Mouse (Mus musculus): ENCODE data around the gene U2af1l4. TPM values are rescaled to one million over a fixed set of nuclear protein-coding genes. Genes with fewer than 3 reads are reported as not detected.

Gene U2af1l4
- 125 and 131 TPM in 2 replicates for polyA plus RNA-seq (2012; rRNA removed)

DNA sequence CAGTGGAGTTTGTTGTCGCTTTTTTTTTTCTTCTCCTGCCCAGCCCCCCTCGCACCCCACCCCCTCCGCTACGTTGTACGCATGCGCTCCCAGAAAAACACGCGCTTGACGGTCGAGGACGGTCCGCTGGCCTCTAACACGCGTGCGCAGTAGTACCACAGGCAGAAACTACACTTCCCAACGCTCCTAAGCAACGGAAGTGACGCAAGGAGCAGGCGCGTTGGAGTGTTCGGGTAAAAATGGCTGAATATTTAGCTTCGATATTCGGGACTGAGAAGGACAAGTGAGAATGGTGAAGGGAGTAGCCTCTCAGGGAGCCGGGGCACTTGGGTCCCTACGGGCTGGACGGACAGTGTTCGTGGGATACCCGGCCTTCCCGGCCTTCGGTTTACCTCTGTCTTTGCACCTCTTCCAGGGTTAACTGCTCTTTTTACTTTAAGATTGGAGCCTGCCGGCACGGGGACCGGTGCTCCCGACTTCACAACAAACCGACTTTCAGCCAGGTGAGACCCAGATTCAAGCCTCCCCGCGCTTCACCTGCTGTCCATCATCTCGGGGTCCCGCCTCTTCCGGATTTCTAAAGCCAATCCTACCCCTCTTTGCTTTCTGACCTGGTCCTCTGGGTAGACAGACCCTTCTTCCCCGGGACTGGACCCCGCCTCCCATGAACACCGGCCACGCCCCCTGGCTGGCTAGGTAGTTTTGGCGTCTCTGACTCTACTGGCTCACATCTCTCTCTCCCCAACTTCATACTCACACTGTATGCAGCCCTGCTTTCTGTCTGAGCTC is at the start of gene U2af1l4, which contains the start of the genes Gm49396 and Psenen:
TSS of gene U2af1l4 (plus strand) at position 185 of the 789 bp plus-strand sequence.
TSS of gene Gm49396 (plus strand) at position 228 of the 789 bp plus-strand sequence.
TSS of gene Psenen (minus strand) at position 511 of the 789 bp plus-strand sequence.
- DNase-seq (ENCODE audit: extremely low spot score in 1 of 2, low spot score in 1 of 2), result peak; percentile 95 to 97

DNA sequence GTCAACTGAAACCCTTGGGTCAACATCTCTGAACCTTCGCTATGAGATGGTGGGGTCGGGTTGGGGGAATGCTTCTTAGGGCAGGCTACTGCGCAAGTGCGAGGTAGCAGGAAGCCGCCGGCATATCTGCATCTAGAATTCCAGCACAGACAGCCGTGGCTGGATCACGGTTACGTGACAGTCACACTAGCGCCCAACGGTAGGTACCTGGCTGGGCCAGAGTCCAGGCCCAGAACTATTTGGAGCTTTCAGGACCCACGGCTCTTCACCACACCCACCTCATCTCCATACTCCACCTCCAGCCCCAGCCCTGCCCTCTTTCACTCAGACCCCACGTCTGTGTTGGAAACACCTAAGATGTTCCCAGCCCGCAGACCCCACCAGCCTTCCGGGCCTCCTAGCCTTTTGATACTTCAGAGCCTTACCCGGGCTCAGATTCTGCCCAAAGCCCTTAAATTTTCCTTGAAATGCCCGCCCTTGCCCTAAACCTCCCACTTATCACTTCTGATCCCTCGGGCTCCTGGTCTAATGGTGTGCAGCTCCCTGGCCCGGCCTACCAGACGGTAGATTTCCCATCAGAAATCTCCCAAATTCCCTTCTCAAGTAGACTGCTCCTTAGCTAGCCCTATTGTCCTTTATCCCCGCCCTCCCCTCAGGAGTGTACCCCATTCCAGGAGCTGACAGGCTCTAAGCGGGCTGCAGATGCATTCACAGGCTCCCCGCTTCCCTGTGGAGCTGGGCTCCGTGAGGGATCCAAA is 47.9 kb upstream of the U2af1l4 start:
- no peak for DNase-seq (ENCODE audit: extremely low spot score in 1 of 2, low spot score in 1 of 2)

DNA sequence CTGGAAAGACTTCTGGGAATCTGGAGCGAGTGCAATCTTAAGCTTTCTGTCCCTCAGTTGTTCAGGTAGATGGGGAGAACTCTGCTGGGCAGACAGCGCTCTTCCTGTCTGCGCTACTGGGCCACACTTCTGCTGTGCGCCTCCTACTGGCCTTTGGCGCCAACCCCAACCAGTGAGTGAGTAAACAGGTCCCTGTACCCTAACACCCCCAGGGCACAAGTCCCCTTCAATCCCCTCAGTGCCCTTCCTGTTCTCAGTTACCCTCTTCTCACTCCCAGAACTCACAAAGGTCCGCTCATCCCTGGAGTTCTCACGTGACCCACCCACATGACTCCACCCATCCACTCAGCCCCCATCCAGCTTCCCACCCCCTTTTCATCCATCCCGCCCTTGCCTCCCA is 44.8 kb upstream of the U2af1l4 start:
- DNase-seq (ENCODE audit: extremely low spot score in 1 of 2, low spot score in 1 of 2), result no peak

DNA sequence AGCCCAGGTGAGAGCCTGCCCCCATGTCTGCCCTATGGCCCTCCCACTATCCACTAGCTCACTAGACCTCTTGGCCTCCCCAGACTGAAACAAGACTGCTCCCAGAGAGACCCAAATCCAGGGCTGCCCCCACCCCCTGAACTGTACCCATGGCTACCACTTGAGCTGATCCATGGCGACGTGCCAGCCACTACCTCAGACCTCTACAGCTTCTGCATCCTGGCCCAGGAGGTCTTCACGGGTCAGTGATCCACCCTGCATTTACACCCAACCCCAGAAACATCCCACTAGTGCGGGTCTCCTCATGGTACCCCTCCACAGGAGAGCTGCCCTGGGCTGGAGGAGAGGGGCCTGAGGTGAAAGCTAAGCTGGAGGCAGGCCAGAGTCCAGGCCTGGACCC is 42.7 kb upstream of the U2af1l4 start:
- no peak for DNase-seq (ENCODE audit: extremely low spot score in 1 of 2, low spot score in 1 of 2)

DNA sequence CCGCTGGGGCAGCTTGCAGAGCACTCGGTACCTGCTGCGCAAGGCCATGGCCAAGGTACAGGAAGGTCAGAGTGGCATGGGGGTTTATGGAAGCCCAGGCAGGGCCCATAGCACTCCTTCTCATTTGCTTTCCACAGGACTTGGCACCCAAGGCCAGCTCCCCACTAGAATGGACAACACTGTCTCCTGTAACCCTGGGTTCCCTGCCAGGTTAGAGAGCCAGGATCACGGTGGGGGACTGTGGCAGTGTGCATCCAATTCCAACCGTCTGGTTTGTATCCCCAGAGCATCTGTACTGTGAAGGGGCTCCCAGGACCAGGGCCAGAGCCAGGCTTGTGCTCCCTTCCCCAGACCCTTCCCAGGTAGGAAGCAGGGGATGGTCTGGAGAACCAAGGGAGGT is 42.2 kb upstream of the U2af1l4 start:
- no peak for DNase-seq (ENCODE audit: extremely low spot score in 1 of 2, low spot score in 1 of 2)

DNA sequence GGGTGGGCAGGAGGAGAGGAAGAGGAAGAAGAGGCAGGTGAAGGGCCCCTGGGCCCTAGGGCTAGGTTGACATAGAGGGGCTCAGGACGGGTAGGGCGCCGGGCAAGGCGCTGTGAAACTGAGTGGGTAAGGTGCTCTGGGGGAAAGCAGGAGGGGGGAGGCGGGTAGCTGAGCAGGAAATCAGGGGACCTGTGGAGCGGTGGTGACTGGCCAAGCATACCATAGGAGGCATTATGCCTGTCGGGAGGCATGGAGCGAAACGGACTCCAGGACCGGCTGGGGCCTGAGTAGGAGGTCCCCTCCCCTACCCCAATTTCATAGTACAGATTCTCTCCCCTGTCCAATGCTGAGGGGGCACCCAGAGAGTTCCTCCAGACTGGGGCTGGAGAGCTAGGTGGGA is 40.2 kb upstream of the U2af1l4 start:
- DNase-seq (ENCODE audit: extremely low spot score in 1 of 2, low spot score in 1 of 2), result no peak

DNA sequence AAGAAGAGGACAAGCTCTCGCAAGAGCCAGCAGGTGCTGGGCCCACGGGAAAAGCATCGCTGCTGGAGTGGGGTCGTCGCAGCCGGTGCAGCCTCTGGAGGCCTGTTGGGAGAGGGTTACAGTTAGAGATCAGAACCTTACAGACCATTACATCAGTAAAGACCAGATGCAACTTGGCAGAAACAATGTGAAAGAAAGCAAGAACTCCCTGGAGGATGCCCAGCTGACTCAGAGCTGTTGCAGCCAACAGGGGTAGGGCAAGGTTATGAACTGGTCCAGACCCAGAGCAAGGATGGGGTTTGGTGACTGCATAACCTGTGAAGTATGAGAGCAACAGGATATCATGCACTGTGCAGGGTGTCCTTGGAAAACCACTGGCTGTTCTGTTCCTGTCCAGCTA is 38.6 kb upstream of the U2af1l4 start:
- no peak for DNase-seq (ENCODE audit: extremely low spot score in 1 of 2, low spot score in 1 of 2)

DNA sequence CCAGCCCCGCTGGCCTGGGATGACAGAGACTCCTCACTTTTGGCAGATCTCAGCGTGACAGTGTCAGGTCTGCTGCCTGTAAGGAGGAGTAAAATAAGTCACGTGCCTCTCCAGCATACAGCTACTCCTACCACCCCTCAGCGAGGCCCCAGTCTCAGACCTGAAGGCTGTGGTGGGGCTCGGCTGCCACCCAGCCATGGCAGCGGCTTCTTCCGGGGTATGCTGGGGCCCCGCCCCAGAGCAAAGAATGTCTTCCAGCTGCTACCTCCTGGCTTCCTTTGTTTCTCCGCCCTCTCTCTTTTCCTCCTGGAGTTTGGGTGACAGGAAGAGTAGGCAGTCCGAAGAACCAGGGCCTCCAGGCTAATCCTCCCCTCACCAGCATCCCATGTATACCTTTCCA is 37.1 kb upstream of the U2af1l4 start:
- peak in 1 of 2 experiments; percentile 25 for DNase-seq (ENCODE audit: extremely low spot score in 1 of 2, low spot score in 1 of 2)

DNA sequence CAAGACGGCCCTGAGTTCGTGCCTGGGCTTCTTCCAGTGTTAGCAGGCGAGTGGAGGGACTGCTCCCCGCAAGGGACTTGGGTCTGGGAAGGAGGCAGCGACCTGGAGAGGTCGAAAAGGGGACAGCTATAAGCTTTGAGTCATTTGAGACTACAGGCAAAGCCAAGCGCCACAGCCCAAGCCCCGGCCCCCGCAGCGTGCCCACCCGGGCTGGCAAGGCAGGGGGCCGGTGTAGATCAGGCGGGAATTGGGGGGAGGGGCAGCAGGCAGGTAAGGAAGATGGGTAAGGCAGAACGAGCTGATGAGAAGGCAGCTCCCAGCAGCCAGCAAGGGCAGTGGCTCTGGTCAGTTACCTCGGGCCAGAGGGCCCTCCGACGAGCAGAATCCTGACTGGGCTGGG is 36.7 kb upstream of the U2af1l4 start:
- no peak for DNase-seq (ENCODE audit: extremely low spot score in 1 of 2, low spot score in 1 of 2)

DNA sequence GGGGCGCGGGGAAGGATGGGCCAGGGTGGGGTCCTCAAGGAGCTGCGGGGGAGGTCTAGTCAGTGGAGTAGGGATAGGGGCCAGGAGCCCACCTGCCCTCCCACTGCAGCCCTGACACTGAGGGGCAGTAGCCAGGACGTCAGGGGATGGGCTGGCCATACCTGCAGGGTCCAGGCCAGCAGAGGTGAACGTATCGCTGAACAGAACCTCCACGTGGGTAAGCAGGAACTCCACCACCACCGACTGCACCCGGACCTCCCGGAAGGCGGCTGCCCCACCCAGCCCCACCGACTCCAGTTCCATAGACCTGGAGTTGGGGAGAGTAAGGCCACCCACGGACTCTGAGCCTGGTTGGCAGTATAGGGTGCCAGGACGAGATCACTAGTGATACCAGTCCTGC is 36.1 kb upstream of the U2af1l4 start:
- no peak for DNase-seq (ENCODE audit: extremely low spot score in 1 of 2, low spot score in 1 of 2)

DNA sequence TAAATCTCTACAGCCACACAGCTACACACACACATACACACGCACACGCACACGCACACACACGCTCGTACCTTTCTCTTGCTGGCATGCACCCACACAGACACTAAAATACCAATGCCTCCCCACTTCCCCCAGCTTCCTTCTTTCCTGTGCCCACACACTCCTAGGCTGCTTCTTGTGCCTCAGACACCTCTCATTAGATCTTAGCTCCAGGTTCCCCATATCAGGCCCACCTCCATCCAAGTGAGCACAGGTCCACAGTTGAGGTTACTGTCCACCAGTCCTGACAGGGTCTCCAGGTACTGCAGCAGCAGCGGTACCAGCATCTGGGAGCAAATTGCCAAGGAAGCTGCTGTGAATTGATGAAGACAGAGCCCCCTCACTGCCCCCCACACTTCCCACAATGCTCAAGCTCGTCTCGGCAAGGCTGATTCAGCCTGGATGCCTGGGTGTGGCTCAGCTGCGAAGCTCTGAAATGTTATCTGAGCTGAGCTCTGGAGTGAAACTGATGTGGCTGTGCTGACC is 31.7 kb upstream of the U2af1l4 start:
- peak; percentile 75 to 83 for DNase-seq (ENCODE audit: extremely low spot score in 1 of 2, low spot score in 1 of 2)

DNA sequence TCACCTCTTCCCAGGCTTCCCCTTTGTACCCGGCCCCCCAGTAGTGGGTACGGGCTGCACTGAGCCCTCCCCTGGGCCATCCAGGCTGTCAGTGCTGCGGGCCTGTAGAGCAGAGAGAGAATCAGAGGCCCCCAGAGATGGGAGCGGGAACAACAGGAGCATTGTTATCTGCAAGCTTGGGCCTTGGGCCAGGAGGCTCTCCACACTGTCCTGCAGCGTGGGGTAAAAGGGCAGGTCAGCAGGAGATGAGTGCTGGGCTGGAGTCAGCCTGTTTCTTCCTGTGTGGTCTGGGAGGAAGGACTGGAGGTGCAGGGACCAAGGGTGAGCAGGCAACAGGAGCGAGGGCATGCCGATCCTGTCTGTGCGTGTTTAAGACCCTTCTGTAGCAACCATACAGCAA is 30.2 kb upstream of the U2af1l4 start:
- no peak for DNase-seq (ENCODE audit: extremely low spot score in 1 of 2, low spot score in 1 of 2)

DNA sequence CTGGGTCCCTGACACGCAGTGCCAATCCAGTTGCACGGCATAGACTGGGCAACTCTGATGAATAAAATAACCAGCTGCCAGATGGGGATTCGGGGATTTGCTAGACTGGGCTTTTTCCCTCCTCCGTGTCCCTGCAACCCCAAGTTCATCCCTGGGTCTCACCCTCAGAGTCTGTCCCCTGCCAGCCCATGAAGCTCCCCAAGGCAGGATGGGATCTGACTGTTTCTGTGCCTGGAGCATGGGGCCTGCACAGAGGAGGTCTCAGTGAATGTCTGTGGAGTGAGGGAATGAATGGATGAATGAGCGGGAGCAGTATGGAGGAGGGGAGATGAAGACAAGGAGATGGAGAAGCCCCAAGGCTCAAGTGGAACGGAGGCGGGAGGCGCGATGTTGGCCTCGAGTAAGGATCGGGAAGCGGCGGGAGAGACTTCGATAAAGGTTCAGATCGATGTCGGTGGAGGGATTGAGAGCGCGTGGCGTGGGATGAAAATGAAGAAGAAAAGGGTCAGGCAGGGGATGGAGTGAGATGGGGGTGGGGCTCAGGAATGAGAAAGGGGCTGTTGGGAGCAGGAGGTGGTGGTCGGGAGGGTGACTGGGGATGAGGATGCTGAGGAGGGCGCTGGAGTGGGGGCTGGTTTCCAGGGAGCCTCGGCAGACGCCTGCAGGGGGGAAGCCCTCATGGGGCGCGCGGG is 29.0 kb upstream of the U2af1l4 start:
- DNase-seq (ENCODE audit: extremely low spot score in 1 of 2, low spot score in 1 of 2), result peak in 1 of 2 experiments; percentile 54

DNA sequence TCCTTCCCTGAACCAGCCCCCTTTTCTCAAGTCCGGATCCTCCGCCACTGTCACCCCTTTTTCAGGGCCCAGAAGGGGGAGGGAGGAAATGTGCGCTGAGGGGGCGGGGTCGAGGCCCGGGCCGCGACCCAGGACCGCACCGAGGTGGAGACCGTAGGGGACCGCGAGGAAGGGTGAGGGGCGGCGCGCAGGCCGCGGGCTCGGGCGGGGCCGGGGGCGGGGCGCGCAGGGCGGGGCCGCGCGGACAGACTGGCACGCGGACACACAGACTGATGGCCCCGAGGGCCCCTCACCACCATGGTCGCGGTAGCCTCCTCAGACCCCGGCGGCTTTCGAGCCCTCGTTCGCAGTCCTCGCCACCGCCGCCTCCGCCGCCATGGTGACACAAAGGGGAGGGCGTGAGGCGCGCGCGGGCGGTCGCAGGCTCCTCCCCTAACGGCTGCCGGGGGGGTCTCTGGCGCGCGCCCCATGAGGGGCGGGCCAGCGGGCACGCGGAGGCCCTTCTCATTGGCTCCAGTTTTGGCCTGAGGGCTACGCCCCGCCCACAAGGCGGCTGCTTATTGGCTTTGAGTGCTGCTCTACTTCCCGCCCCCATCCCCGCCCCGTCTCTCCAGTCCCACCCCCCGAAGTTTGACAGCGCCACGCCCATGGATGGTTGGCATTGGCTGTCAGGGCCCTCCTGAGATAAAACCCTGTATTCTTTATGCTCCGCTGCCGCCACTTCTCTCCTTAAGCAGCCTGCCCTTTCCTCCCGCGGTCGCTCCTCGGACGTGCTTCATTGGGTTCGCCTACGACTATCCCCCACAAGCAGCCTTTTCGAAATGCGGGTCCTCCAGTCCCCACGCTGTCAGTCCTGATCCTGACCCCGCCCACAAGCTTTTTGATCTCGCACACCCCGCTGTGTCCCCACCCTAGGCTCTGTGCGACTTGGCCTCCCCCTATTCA is 28.2 kb upstream of the U2af1l4 start, which contains the start of gene Arhgap33:
TSS of gene Arhgap33 (minus strand) at position 428 of the 945 bp plus-strand sequence.
- DNase-seq (ENCODE audit: extremely low spot score in 1 of 2, low spot score in 1 of 2), result peak; percentile 95 to 97

DNA sequence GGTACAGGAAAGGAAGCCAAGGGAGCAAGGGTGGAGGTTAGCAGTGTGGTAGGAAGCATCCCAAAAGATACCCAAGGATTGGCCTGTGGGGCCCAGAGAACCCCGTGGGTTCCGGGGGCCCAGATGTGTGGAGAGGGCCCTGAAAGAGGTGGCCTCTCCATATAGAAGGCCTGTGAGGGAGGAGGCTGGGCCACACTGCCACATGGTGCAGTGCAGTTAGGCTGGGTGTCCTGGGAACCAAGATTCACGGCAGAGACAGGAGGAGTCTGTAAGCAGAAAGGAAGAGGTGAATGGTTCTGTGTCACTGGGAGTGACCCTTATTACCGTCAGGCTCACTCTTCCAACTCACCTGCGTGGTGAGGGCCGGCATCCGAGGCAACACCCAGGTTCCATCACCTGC is 22.5 kb upstream of the U2af1l4 start:
- no peak for DNase-seq (ENCODE audit: extremely low spot score in 1 of 2, low spot score in 1 of 2)

DNA sequence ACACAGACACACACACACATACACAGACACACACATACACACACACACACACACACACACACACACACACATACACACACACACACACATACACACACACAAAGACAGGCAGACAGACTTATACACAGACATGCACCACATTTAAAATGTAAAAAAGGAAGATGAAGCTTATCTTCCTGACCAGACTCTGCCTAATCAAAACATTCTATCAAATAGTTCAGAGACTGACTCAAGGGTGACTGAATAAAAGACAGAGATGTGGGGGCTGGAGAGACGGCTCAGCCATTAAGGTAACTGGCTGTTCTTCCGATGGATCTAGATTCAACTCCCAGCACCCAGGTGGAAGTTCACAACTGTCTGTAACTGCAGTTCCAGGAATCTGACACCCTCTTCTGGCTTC is 18.8 kb upstream of the U2af1l4 start:
- no peak for DNase-seq (ENCODE audit: extremely low spot score in 1 of 2, low spot score in 1 of 2)

DNA sequence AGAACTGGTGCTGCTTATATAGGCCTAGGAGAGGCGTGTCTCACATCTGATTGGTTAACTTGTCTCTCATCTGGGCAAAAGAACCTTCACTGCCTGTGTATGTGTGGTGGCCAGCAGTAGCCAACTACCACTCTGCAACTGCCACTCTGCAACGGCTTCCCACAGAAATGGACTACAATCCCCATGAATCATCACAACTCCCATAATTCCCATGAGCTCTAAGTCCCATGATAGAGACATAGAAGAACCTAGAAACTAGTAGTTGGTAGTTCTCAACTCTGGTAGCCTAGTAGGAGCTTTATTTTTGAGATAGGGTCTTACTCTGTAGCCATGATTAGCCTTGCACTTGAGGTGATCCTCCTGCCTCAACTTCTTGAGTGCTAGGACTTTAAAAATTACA is 13.2 kb upstream of the U2af1l4 start:
- DNase-seq (ENCODE audit: extremely low spot score in 1 of 2, low spot score in 1 of 2), result no peak

DNA sequence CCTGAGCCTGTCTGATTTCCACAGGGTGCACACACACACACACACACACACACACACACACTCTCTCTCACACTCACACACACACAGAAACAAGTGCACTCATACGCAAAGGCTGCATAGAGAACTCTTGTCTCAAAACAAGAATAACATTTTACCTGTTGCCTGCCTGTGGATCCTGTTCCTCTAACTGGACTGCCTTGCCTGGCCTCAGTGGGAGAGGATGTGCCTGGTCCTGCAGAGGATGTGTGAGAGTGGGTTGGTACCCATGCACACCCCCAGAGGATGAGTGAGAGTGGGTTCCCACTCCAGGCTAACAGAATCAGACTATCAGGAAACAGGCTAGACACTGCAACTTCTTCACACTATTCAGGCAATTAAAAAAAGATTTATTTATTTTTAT is 12.5 kb upstream of the U2af1l4 start:
- DNase-seq (ENCODE audit: extremely low spot score in 1 of 2, low spot score in 1 of 2), result no peak

DNA sequence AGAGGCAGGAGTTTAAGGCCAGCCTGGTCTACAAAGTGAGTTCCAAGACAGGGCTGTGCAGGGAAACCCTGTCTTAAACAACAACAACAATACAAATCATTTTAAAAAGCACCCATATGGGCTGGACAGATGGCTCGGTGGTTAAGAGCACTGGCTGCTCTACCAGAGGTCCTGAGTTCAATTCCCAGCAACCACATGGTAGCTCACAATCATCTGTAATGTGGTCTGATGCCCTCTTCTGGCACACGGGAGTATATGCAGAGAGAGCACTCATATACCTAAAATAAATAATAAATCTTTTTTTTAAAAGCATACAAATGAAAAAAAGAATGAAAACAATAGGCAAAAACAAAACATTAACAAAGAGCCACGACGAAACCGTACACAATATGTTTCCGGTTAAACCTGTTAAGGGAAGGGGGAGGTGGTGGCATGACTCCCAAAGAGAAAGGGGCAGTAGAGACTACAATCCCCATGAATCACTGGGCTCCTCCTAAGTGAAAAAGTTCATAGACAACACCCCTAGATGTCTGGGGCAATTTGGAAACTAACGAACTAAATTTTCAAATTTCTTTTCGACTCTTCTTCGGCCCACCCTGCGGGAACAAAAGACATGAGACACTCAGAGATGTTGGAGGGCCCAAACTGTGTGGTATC is 11.5 kb upstream of the U2af1l4 start:
- DNase-seq (ENCODE audit: extremely low spot score in 1 of 2, low spot score in 1 of 2), result peak in 1 of 2 experiments; percentile 44

All from frontal cortex, adult 2 months (tissue).